Mouse (Mus musculus) thymus, postnatal 0 days (tissue): Measurements from ENCODE around the gene Cep57. TPM values are rescaled to one million over a fixed set of nuclear protein-coding genes. Genes with fewer than 3 reads are reported as not detected.
"Not testable (repeated sequence)": the region's sequence is repeated elsewhere in the genome, so short reads cannot be mapped to it uniquely, and the experiment has no call there.

Experiments used
- DNase-seq: peaks from one replicate; pipeline ENCODE4 v3.0.0-alpha.2; 2015; ENCODE audit warnings: low spot score
- polyA plus RNA-seq: library from polyadenylated mRNA; unstranded; fragments of >200 nt; fragmentation: Nextera tagmentation; extraction: Ambion mirVana; gene quantifications from 2 replicates; pipeline ENCODE4 v1.2.1, GENCODE M21; 2015

Gene Cep57
- polyA plus RNA-seq, 1 experiment from 2014 or later = 80.5 TPM

DNA sequence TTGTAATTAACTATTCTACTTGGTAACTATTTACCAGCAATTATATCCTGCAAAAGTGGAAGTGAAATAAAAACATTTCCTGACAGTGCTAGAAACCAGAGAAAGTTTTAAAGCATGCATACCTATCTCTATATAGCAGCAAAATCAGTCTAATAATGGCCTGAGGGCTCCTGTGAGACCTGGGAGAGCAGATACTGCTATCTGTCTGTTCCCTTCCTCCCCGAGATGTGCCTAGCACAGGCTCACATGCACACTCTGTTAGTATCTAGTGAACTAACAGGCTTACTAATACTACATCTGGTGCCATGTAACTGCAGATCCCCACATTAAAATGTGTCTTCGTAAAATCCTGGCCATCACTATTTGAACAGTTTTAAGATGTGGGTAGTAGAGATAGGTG is 32.2 kb downstream of the Cep57 start:
- no peak for DNase-seq

DNA sequence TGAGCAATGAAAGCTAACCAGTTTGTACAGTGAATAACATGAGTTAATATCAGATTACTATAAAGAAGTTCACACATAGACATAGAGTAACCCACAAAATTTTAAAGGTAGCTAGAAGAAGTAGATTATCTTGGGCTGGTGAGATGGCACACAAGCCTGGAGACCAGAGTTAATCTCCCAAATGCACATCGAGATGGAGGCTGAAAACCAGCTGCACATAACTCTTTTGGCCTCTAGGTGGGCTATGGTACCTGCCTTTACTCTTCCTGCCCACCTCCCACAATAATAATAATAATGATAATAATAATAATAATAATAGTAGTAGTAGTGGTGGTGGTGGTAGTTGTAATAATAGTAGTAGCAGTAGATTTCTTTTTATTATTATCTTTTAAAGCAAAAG is 32.6 kb downstream of the Cep57 start:
- DNase-seq = no peak

DNA sequence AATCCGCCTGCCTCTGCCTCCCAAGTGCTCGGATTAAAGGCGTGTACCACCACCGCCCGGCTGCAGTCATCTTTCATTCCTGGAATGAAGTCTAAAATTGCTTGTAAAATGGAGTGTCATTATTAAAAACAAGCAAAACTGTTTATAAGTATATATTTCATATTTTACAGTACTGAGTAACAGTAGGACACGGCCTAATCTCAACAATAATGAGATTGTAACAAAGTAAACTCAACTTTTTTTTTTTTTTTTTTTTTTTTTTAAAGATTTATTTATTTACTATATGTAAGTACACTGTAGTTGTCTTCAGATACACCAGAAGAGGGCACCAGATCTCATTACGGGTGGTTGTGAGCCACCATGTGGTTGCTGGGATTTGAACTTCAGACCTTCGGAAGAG is 36.0 kb downstream of the Cep57 start:
- not testable (repeated sequence) for DNase-seq

DNA sequence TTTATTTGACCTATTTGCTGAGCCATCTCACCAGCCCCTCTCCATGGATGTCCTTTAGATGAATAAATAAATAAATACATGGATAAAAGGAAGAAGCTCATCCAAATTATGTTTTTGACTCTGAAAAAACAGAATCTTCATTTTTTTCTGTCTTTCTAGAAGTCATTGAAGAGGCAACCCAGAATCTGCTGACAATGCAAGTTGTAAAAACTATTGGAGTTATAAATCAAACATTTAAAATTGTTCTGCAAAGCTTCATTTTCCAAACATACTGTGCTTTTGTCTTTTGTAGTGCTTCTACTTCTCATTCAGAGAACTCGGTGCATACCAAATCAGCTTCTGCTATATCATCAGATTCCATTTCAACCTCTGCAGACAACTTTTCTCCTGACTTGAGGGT is 44.9 kb downstream of the Cep57 start:
- DNase-seq = no peak

DNA sequence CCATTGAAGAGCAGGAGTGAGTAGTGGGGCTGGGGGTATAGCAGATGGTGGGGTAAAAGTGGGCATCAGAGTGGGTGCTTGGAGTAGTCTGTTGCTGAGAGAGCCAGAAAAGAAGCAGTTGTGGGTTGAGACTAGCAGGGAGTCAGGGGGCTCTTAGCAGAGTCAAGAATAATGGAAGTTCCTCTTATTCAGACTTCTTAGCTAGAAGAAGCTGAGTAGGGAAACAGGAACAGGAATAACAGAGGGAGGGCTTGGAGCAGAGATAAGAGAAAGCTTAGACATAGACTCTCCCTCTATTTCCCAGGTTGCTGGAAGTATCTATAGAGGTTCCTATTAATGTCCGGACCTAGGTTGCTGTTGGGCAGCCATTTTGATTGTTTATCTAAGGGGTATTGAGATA is 52.2 kb downstream of the Cep57 start:
- DNase-seq = no peak

DNA sequence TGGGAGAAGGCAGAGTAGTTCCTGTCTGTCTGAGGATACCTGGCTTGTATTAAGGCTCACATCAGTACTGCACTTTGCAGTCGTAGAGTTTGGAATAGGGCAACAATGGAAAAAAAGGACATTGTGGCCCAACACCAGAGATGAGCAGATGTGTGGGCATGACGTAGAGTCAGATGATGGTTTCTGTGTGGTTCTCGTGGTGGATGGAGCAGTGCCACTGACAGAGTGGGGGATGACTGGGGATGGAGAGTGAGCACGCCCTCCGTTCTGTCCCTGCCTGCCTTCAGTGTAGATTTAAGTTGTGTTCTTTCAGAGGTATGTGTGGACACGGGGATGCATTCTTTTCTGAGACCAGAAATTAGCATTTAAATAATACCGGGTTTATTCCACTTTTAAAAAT is 60.3 kb downstream of the Cep57 start:
- DNase-seq = no peak

DNA sequence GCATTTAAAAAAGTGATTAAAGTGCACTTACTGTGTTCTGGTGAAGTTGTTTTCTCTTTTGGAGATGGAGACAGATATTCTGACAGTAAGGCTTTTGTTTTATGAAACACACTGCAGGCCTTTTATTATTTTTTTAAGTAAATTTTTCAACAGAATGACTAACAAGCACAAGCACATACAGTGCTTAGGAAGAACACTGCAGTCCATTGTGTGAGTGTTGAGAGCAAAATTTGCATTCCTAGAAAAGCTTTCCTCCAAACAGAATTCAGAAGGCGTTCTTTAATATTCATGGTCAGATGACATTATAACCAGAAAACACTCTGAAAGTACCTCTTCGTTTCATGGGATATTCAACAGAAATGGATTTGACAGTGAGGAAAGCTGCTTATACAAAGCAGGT is 61.3 kb downstream of the Cep57 start:
- no peak for DNase-seq

DNA sequence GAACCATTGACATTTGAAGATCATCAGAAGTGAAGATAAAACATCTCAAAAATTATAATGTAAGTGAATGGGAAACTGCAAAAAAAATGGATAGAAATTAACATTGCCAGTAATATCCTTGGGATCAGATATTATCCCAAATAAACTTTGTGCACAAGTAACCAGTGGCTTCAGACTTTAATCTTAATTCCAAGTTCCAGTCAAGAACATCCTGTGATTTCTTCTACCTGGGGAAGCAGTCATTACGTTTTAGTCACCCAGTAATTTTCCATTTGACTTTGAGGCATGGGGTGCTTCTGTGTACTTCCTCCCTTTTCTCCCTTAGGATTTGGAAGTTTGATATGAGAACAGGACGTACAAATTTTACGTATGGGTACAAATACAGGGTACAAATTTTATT is 66.5 kb downstream of the Cep57 start:
- DNase-seq = no peak

Other genes starting within 250 kb of the Cep57 start
- 54.9 and 56.8 TPM in 2 replicates for gene Mtmr2, start 78.7 kb downstream of the Cep57 start, polyA plus RNA-seq
- 24.6 and 29.6 TPM in 2 replicates for gene Fam76b, start 609 bp upstream of the Cep57 start, polyA plus RNA-seq